Mouse (Mus musculus) limb, embryonic 12.5 days (tissue): ENCODE data around the gene Nradd. TPM values are rescaled to one million over a fixed set of nuclear protein-coding genes. Genes with fewer than 3 reads are reported as not detected.

Experiments
- ATAC-seq: fragments of 200-750 bp; cut with Nextera tagmentation; 2 replicates; pipeline ENCODE4 v1.8.0; 2017; ENCODE audit warnings: low read depth, moderate TSS enrichment; ENCODE audit not compliant: insufficient number of reproducible peaks, insufficient read depth, low FRiP score, low TSS enrichment
- H3K27ac ChIP-seq: fragments of 300-500 bp; sonication (generic); 2 replicates; pipeline ENCODE4 v1.5.1; 2016; ENCODE audit warnings: mild to moderate bottlenecking, moderate library complexity
- H3K27me3 ChIP-seq: fragments of 300-500 bp; sonication (generic); 2 replicates; pipeline ENCODE4 v1.6.1; 2016; ENCODE audit warnings: mild to moderate bottlenecking, moderate library complexity
- H3K36me3 ChIP-seq: fragments of 300-500 bp; sonication (generic); 2 replicates; pipeline ENCODE4 v1.6.1; 2016; ENCODE audit warnings: mild to moderate bottlenecking, moderate library complexity
- H3K4me1 ChIP-seq: fragments of 300-500 bp; sonication (generic); replicated peaks from 2 replicates; pipeline ENCODE4 v1.6.1; 2016
- H3K4me2 ChIP-seq: fragments of 300-500 bp; sonication (generic); 2 replicates; pipeline ENCODE4 v1.6.1; 2016; ENCODE audit warnings: mild to moderate bottlenecking, moderate library complexity
- H3K4me3 ChIP-seq: fragments of 300-500 bp; sonication (generic); replicated peaks from 2 replicates; pipeline ENCODE4 v1.5.1; 2016; ENCODE audit warnings: mild to moderate bottlenecking
- H3K9ac ChIP-seq: fragments of 300-500 bp; sonication (generic); replicated peaks from 2 replicates; pipeline ENCODE4 v1.6.1; 2016; ENCODE audit warnings: mild to moderate bottlenecking, moderate library complexity
- H3K9me3 ChIP-seq: fragments of 300-500 bp; sonication (generic); 2 replicates; pipeline ENCODE4 v1.6.1; 2016; ENCODE audit warnings: mild to moderate bottlenecking, moderate library complexity
- WGBS: fragments of 180-500 bp; shearing (Covaris S2); methylation state at CpG from one replicate; pipeline ENCODE4 v1.1.7; 2016; 5-methylcytosine and 5-hydroxymethylcytosine counted together
- polyA plus RNA-seq: library from polyadenylated mRNA; unstranded; fragments of >200 nt; fragmentation: Nextera tagmentation; extraction: Ambion mirVana; gene quantifications from 2 replicates; pipeline ENCODE4 v1.2.1, GENCODE M21; 2016

Gene Nradd
- polyA plus RNA-seq, 1 experiment from 2014 or later = 67.1 TPM

- 11% methylated on average over 10 of the region's 10 CpGs for WGBS
- Histone ChIP-seq H3K9ac (no peak overlapping the region), H3K4me3 (peak overlapping the region; percentile 33), H3K27me3 (peaks cover 69% of the 10 kb centered on the region), H3K4me1 (peaks cover 17% of the 10 kb centered on the region), H3K4me2 (peak overlapping the region; percentile 59), H3K9me3 (no peaks in the 10 kb centered on the region), H3K36me3 (no peaks in the 10 kb centered on the region), H3K27ac (no peak overlapping the region)
- ATAC-seq = no peak
Measured at GRCm38 (mm10) chr9:110631191-110631590, 6.9 kb upstream of the Nradd start.

GRCm38 (mm10) chr9:110630171-110630570, 5.9 kb upstream of the Nradd start:
- 84% methylated on average over 15 of the region's 15 CpGs for WGBS
- H3K9ac ChIP-seq = no peak overlapping the region
- H3K4me2 ChIP-seq = no peak overlapping the region
- H3K4me3 ChIP-seq = no peak overlapping the region
- ATAC-seq = no peak
- peaks cover 64% of the 10 kb centered on the region for H3K27me3 ChIP-seq
- H3K36me3 ChIP-seq = no peaks in the 10 kb centered on the region
- H3K4me1 ChIP-seq = peaks cover 21% of the 10 kb centered on the region
- no peaks in the 10 kb centered on the region for H3K9me3 ChIP-seq
- no peak overlapping the region for H3K27ac ChIP-seq

- Histone ChIP-seq H3K27ac (peak overlapping the region; percentile 90), H3K4me1 (peaks cover 21% of the 10 kb centered on the region), H3K36me3 (peaks cover 26% of the 10 kb centered on the region), H3K27me3 (peaks cover 18% of the 10 kb centered on the region), H3K4me3 (peak overlapping the region; percentile 54), H3K9ac (peak overlapping the region; percentile 73), H3K4me2 (peak overlapping the region; percentile 85), H3K9me3 (no peaks in the 10 kb centered on the region)
- 0 out of 2 replicates have a peak, but pooled peaks have one; percentile 7 for ATAC-seq
- 65% methylated on average over 11 of the region's 11 CpGs for WGBS
Measured at GRCm38 (mm10) chr9:110625350-110625908, 1.2 kb upstream of the Nradd start.

GRCm38 (mm10) chr9:110623416-110624195, 646 bp downstream of the Nradd start:
- whole genome bisulfite sequencing = 36% methylated on average over 8 of the region's 8 CpGs
- H3K27ac ChIP-seq = peak overlapping the region; percentile 90

GRCm38 (mm10) chr9:110622621-110623219, 1.5 kb downstream of the Nradd start:
- no peaks in the 10 kb centered on the region for H3K9me3 ChIP-seq
- peaks cover 4% of the 10 kb centered on the region for H3K27me3 ChIP-seq
- H3K4me2 ChIP-seq = peak overlapping the region; percentile 85; the same call in 1 of the 2 replicates
- no peak for ATAC-seq
- no peak overlapping the region for H3K27ac ChIP-seq
- no peak overlapping the region for H3K9ac ChIP-seq
- H3K4me1 ChIP-seq = peaks cover 21% of the 10 kb centered on the region
- WGBS = 85% methylated on average over 12 of the region's 12 CpGs
- 0 out of 2 replicates have a peak overlapping the region, but pooled peaks have one; percentile 54 for H3K4me3 ChIP-seq
- H3K36me3 ChIP-seq = peaks cover 53% of the 10 kb centered on the region

More at GRCm38 (mm10) chr9:110623416-110624195, 646 bp downstream of the Nradd start:
- ATAC-seq = no peak
- Histone ChIP-seq H3K9ac (peak overlapping the region; percentile 56), H3K27me3 (peaks cover 6% of the 10 kb centered on the region), H3K4me2 (peak overlapping the region; percentile 85), H3K9me3 (no peaks in the 10 kb centered on the region), H3K36me3 (peaks cover 44% of the 10 kb centered on the region), H3K4me1 (peaks cover 21% of the 10 kb centered on the region), H3K4me3 (peak overlapping the region; percentile 54)

- H3K36me3 ChIP-seq = peaks cover 73% of the 10 kb centered on the region
- 95% methylated on average over 7 of the region's 7 CpGs for WGBS
- H3K4me1 ChIP-seq = peaks cover 21% of the 10 kb centered on the region
- no peaks in the 10 kb centered on the region for H3K27me3 ChIP-seq
- no peak for ATAC-seq
- no peak overlapping the region for H3K27ac ChIP-seq
- no peak overlapping the region for H3K9ac ChIP-seq
- H3K9me3 ChIP-seq = no peaks in the 10 kb centered on the region
- no peak overlapping the region for H3K4me3 ChIP-seq
- no peak overlapping the region for H3K4me2 ChIP-seq
Measured at GRCm38 (mm10) chr9:110620685-110621084, 3.6 kb downstream of the Nradd start.

GRCm38 (mm10) chr9:110620180-110620579, 4.1 kb downstream of the Nradd start:
- no peaks in the 10 kb centered on the region for H3K9me3 ChIP-seq
- ATAC-seq = no peak
- H3K36me3 ChIP-seq = peaks cover 78% of the 10 kb centered on the region
- H3K4me3 ChIP-seq = no peak overlapping the region
- H3K9ac ChIP-seq = no peak overlapping the region
- H3K4me2 ChIP-seq = no peak overlapping the region
- peaks cover 17% of the 10 kb centered on the region for H3K4me1 ChIP-seq
- no peaks in the 10 kb centered on the region for H3K27me3 ChIP-seq
- WGBS = 91% methylated on average over 7 of the region's 7 CpGs
- no peak overlapping the region for H3K27ac ChIP-seq

GRCm38 (mm10) chr9:110617081-110617480, 7.2 kb downstream of the Nradd start:
- no peaks in the 10 kb centered on the region for H3K27me3 ChIP-seq
- H3K4me3 ChIP-seq = no peak overlapping the region
- H3K4me1 ChIP-seq = no peaks in the 10 kb centered on the region
- H3K36me3 ChIP-seq = peaks cover 97% of the 10 kb centered on the region
- ATAC-seq = no peak
- no peak overlapping the region for H3K9ac ChIP-seq
- no peaks in the 10 kb centered on the region for H3K9me3 ChIP-seq
- no peak overlapping the region for H3K27ac ChIP-seq
- no peak overlapping the region for H3K4me2 ChIP-seq
- WGBS = 86% methylated on average over 3 of the region's 3 CpGs

- H3K4me1 ChIP-seq = no peaks in the 10 kb centered on the region
- no peaks in the 10 kb centered on the region for H3K9me3 ChIP-seq
- no peak for ATAC-seq
- no peak overlapping the region for H3K4me2 ChIP-seq
- H3K4me3 ChIP-seq = no peak overlapping the region
- WGBS = 90% methylated on average over 3 of the region's 3 CpGs
- H3K36me3 ChIP-seq = peaks cover 85% of the 10 kb centered on the region
- H3K9ac ChIP-seq = no peak overlapping the region
- no peaks in the 10 kb centered on the region for H3K27me3 ChIP-seq
- H3K27ac ChIP-seq = no peak overlapping the region
Measured at GRCm38 (mm10) chr9:110611471-110611870, 12.8 kb downstream of the Nradd start.

- Histone ChIP-seq H3K9ac (no peak overlapping the region), H3K27me3 (no peaks in the 10 kb centered on the region), H3K36me3 (peaks cover 51% of the 10 kb centered on the region), H3K27ac (no peak overlapping the region), H3K9me3 (no peaks in the 10 kb centered on the region), H3K4me1 (no peaks in the 10 kb centered on the region), H3K4me2 (no peak overlapping the region), H3K4me3 (no peak overlapping the region)
- no peak for ATAC-seq
- WGBS = 88% methylated on average over 1 of the region's 1 CpGs
Measured at GRCm38 (mm10) chr9:110583521-110583920, 40.7 kb downstream of the Nradd start.

- no peaks in the 10 kb centered on the region for H3K4me1 ChIP-seq
- H3K4me2 ChIP-seq = no peak overlapping the region
- H3K36me3 ChIP-seq = peaks cover 53% of the 10 kb centered on the region
- no peak overlapping the region for H3K4me3 ChIP-seq
- WGBS = 84% methylated on average over 2 of the region's 2 CpGs
- no peak overlapping the region for H3K9ac ChIP-seq
- no peak overlapping the region for H3K27ac ChIP-seq
- no peaks in the 10 kb centered on the region for H3K27me3 ChIP-seq
- no peak for ATAC-seq
- no peaks in the 10 kb centered on the region for H3K9me3 ChIP-seq
Measured at GRCm38 (mm10) chr9:110582161-110582560, 42.1 kb downstream of the Nradd start.
